Mouse (Mus musculus): ENCODE measurements around the gene Hmgn3. TPM values are rescaled to one million over a fixed set of nuclear protein-coding genes. Genes with fewer than 3 reads are reported as not detected.

Hmgn3 gene
- total and polyA plus RNA-seq, 2 experiments from 2014 or later: 74.6 to 213 TPM

- Histone ChIP-seq H3K4me2 (ENCODE audit: low read depth) (no peak overlapping the region), H3K27ac (ENCODE audit: low read depth, low read length) (no peak overlapping the region), H3K9me3 (ENCODE audit: low read length) (no peaks in the 10 kb centered on the region), H3K9ac (no peak overlapping the region), H3K36me3 (ENCODE audit: insufficient read depth) (no peaks in the 10 kb centered on the region), H3K27me3 (ENCODE audit: insufficient read depth, low read length) (no peaks in the 10 kb centered on the region), H3K4me3 (ENCODE audit: low read depth, low read length) (no peak overlapping the region), H3K4me1 (ENCODE audit: insufficient read depth) (peaks cover 7% of the 10 kb centered on the region; the same call in 1 of the 2 replicates)
- TF ChIP-seq CTCF (IDR thresholded peaks at IDR 0.05; ENCODE audit: low read depth): no peak
- 81% methylated on average over 3 of the region's 3 CpGs for WGBS
- ATAC-seq: no peak
- DNase-seq: no peak
Measured at GRCm38 (mm10) chr9:83101691-83102090, 44.8 kb downstream of the Hmgn3 start.

- Histone ChIP-seq H3K36me3 (ENCODE audit: insufficient read depth) (no peaks in the 10 kb centered on the region), H3K27ac (ENCODE audit: low read depth, low read length) (no peak overlapping the region), H3K27me3 (ENCODE audit: insufficient read depth, low read length) (no peaks in the 10 kb centered on the region), H3K9ac (no peak overlapping the region), H3K4me2 (ENCODE audit: low read depth) (no peak overlapping the region), H3K4me3 (ENCODE audit: low read depth, low read length) (no peak overlapping the region), H3K4me1 (ENCODE audit: insufficient read depth) (peaks cover 7% of the 10 kb centered on the region; the same call in 1 of the 2 replicates), H3K9me3 (ENCODE audit: low read length) (no peaks in the 10 kb centered on the region)
- TF ChIP-seq CTCF (IDR thresholded peaks at IDR 0.05; ENCODE audit: low read depth): no peak
- DNase-seq (no peak), ATAC-seq (no peak)
- 82% methylated on average over 3 of the region's 3 CpGs for WGBS
Measured at GRCm38 (mm10) chr9:83100786-83101185, 45.7 kb downstream of the Hmgn3 start.

GRCm38 (mm10) chr9:83098652-83099307 is 47.7 kb downstream of the Hmgn3 start:
- no peaks in the 10 kb centered on the region for H3K27me3 ChIP-seq (ENCODE audit: insufficient read depth, low read length)
- peak overlapping the region; percentile 18; the same call in 1 of the 2 replicates for H3K4me2 ChIP-seq (ENCODE audit: low read depth)
- no peak for TF ChIP-seq CTCF (IDR thresholded peaks at IDR 0.05; ENCODE audit: low read depth)
- no peaks in the 10 kb centered on the region for H3K36me3 ChIP-seq (ENCODE audit: insufficient read depth)
- H3K9me3 ChIP-seq (ENCODE audit: low read length): no peaks in the 10 kb centered on the region
- 14% methylated on average over 12 of the region's 12 CpGs for WGBS
- H3K27ac ChIP-seq (ENCODE audit: low read depth, low read length): no peak overlapping the region
- H3K4me1 ChIP-seq (ENCODE audit: insufficient read depth): peaks cover 7% of the 10 kb centered on the region; the same call in 1 of the 2 replicates
- peak; percentile 51 for DNase-seq
- ATAC-seq: peak; percentile 32; the same call in 1 of the 2 replicates
- no peak overlapping the region for H3K4me3 ChIP-seq (ENCODE audit: low read depth, low read length)
- no peak overlapping the region for H3K9ac ChIP-seq

- no peak for TF ChIP-seq CTCF (IDR thresholded peaks at IDR 0.05; ENCODE audit: low read depth)
- Histone ChIP-seq H3K9ac (no peak overlapping the region), H3K9me3 (ENCODE audit: low read length) (no peaks in the 10 kb centered on the region), H3K27ac (ENCODE audit: low read depth, low read length) (no peak overlapping the region), H3K4me1 (ENCODE audit: insufficient read depth) (peaks cover 7% of the 10 kb centered on the region; the same call in 1 of the 2 replicates), H3K27me3 (ENCODE audit: insufficient read depth, low read length) (no peaks in the 10 kb centered on the region), H3K36me3 (ENCODE audit: insufficient read depth) (no peaks in the 10 kb centered on the region), H3K4me2 (ENCODE audit: low read depth) (no peak overlapping the region), H3K4me3 (ENCODE audit: low read depth, low read length) (no peak overlapping the region)
- 19% methylated on average over 8 of the region's 8 CpGs for WGBS
- ATAC-seq (no peak), DNase-seq (peak; percentile 53)
Measured at GRCm38 (mm10) chr9:83097816-83098215, 48.7 kb downstream of the Hmgn3 start.

- H3K9me3 ChIP-seq (ENCODE audit: low read length): no peaks in the 10 kb centered on the region
- ATAC-seq (no peak), DNase-seq (no peak)
- H3K9ac ChIP-seq: no peak overlapping the region
- H3K27ac ChIP-seq (ENCODE audit: low read depth, low read length): no peak overlapping the region
- WGBS: 80% methylated on average over 3 of the region's 3 CpGs
- no peak overlapping the region for H3K4me3 ChIP-seq (ENCODE audit: low read depth, low read length)
- no peak overlapping the region for H3K4me2 ChIP-seq (ENCODE audit: low read depth)
- no peak for TF ChIP-seq CTCF (IDR thresholded peaks at IDR 0.05; ENCODE audit: low read depth)
- no peaks in the 10 kb centered on the region for H3K27me3 ChIP-seq (ENCODE audit: insufficient read depth, low read length)
- H3K36me3 ChIP-seq (ENCODE audit: insufficient read depth): no peaks in the 10 kb centered on the region
- peaks cover 7% of the 10 kb centered on the region; the same call in 1 of the 2 replicates for H3K4me1 ChIP-seq (ENCODE audit: insufficient read depth)
Measured at GRCm38 (mm10) chr9:83094649-83095336, 51.7 kb downstream of the Hmgn3 start.

DNA sequence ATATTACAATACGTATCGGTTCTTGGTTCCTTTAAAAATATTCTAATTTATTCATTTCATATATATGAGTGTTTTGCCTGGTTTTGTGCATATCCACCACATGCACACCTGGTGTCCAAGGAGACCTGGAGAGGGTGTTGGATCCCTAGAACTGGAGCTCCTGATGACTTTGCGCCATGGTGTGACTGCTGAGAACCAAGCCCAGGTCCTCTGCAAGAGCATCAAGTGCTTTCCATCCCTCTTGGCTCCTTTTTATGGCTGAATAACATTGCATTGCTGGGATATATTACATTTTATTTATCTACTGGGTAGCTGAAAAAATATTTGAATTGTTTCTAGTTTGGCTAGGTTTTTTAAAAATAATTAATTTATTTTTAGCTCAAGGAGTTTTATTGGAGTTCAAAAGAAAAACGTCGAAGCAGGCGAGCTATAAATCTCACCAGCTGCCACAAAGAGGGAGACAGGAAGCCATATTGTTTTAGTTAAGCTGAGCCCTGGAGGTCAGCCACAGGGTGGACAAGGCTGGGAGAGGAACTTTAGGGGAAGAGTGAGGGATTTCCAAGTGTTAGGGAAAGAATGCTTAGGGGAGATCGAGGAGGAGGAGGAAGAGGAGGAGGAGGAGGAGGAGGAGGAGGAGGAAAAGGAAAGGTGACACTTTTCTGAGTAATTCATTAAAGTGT is 62.6 kb downstream of the Hmgn3 start:
- Histone ChIP-seq H3K9me3 (ENCODE audit: low read length) (no peaks in the 10 kb centered on the region), H3K4me1 (ENCODE audit: insufficient read depth) (no peaks in the 10 kb centered on the region), H3K36me3 (ENCODE audit: insufficient read depth) (no peaks in the 10 kb centered on the region), H3K9ac (no peak overlapping the region), H3K4me2 (ENCODE audit: low read depth) (no peak overlapping the region), H3K27ac (ENCODE audit: low read depth, low read length) (no peak overlapping the region), H3K27me3 (ENCODE audit: insufficient read depth, low read length) (no peaks in the 10 kb centered on the region), H3K4me3 (ENCODE audit: low read depth, low read length) (no peak overlapping the region)
- WGBS: 75% methylated on average over 7 of the region's 7 CpGs
- no peak for DNase-seq
- no peak for TF ChIP-seq CTCF (IDR thresholded peaks at IDR 0.05; ENCODE audit: low read depth)
- ATAC-seq: no peak

- DNase-seq: no peak
- no peaks in the 10 kb centered on the region for H3K9me3 ChIP-seq (ENCODE audit: low read length)
- H3K9ac ChIP-seq: no peak overlapping the region
- no peak for TF ChIP-seq CTCF (IDR thresholded peaks at IDR 0.05; ENCODE audit: low read depth)
- no peak overlapping the region for H3K4me2 ChIP-seq (ENCODE audit: low read depth)
- H3K27me3 ChIP-seq (ENCODE audit: insufficient read depth, low read length): no peaks in the 10 kb centered on the region
- H3K4me3 ChIP-seq (ENCODE audit: low read depth, low read length): no peak overlapping the region
- WGBS: 57% methylated on average over 5 of the region's 5 CpGs
- H3K27ac ChIP-seq (ENCODE audit: low read depth, low read length): no peak overlapping the region
- H3K4me1 ChIP-seq (ENCODE audit: insufficient read depth): no peaks in the 10 kb centered on the region
- no peaks in the 10 kb centered on the region for H3K36me3 ChIP-seq (ENCODE audit: insufficient read depth)
- ATAC-seq: no peak
Measured at GRCm38 (mm10) chr9:83083091-83083490, 63.4 kb downstream of the Hmgn3 start.

Data from forebrain, postnatal 0 days (tissue).